Mouse (Mus musculus) lung, embryonic 16.5 days (tissue): ENCODE data around the gene Zzz3. TPM values are rescaled to one million over a fixed set of nuclear protein-coding genes. Genes with fewer than 3 reads are reported as not detected.

Experiments
- ATAC-seq: fragments of 200-750 bp; cut with Nextera tagmentation; 2 replicates; pipeline ENCODE4 v1.8.0; 2017; ENCODE audit warnings: low read depth, mild to moderate bottlenecking, moderate library complexity
- H3K27ac ChIP-seq: fragments of 300-500 bp; sonication (generic); 2 replicates; pipeline ENCODE4 v1.5.1; 2014; ENCODE audit warnings: mild to moderate bottlenecking, control low read depth, low read length
- H3K27me3 ChIP-seq: fragments of 300-500 bp; sonication (generic); 2 replicates; pipeline ENCODE4 v1.6.1; 2014; ENCODE audit warnings: low read depth, low read length, mixed read lengths; ENCODE audit not compliant: control insufficient read depth, insufficient read depth
- H3K36me3 ChIP-seq: fragments of 300-500 bp; sonication (generic); 2 replicates; pipeline ENCODE4 v1.6.1; 2014; ENCODE audit warnings: low read length; ENCODE audit not compliant: control insufficient read depth, insufficient read depth
- H3K4me1 ChIP-seq: fragments of 300-500 bp; sonication (generic); replicated peaks from 2 replicates; pipeline ENCODE4 v1.6.1; 2014; ENCODE audit warnings: low read length, mixed read lengths; ENCODE audit not compliant: control insufficient read depth, insufficient read depth
- H3K4me2 ChIP-seq: fragments of 300-500 bp; sonication (generic); 2 replicates; pipeline ENCODE4 v1.6.1; 2014; ENCODE audit warnings: low read depth, low read length, control low read depth
- H3K4me3 ChIP-seq: fragments of 300-500 bp; sonication (generic); 2 replicates; pipeline ENCODE4 v1.5.1; 2014; ENCODE audit warnings: mild to moderate bottlenecking, low read length, control low read depth
- H3K9ac ChIP-seq: fragments of 300-500 bp; sonication (generic); 2 replicates; pipeline ENCODE4 v1.6.1; 2014; ENCODE audit warnings: low read length, control low read depth
- H3K9me3 ChIP-seq: fragments of 300-500 bp; sonication (generic); 2 replicates; pipeline ENCODE4 v1.6.1; 2016; ENCODE audit warnings: low read length; ENCODE audit not compliant: control insufficient read depth
- WGBS: fragments of 180-500 bp; shearing (Covaris S2); extraction: QIAGEN DNeasy Blood & Tissue Kit; methylation state at CpG from one replicate; pipeline ENCODE4 v1.1.7; 2014; 5-methylcytosine and 5-hydroxymethylcytosine counted together
- polyA plus RNA-seq: library from polyadenylated mRNA; unstranded; fragments of >200 nt; fragmentation: Nextera tagmentation; extraction: Ambion mirVana; gene quantifications from 2 replicates; pipeline ENCODE4 v1.2.1, GENCODE M21; 2015

Gene Zzz3
- polyA plus RNA-seq, 1 experiment from 2014 or later, result 42.3 TPM

DNA sequence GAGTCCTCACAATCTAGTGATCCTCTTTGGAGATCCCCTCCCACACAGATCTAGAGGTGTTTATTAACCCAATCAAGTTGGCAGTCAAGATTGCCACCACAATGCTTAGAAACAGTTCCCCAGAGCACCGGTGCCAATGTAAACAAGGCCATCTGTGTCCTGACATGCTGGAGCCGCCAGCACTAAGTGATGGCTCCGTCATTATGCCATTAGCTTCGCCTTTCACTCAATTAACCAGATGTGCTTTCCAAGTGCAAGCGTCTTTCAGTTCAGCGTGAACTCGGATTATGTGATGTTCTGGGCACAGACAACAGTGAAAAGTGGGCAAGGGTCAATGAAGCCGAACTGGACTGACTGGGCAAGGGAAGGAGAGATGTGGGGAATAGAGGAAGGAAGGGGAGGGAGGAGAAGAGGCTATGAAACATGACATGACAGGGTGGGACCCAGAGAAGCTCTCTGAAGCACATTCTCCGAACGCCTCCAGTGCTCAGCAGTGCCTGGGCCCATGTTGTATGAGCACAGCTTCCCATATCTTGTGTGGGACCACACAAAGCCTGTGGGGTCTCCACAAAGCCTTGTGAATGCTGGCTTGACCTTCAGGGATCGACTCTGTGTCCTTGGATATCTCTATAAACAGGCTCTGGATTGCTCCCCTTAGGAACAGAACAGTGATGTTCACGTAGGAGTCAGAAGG, 99.5 kb downstream of the Zzz3 start:
- Histone ChIP-seq H3K9me3 (no peaks in the 10 kb centered on the region), H3K4me2 (no peak overlapping the region), H3K27me3 (no peaks in the 10 kb centered on the region), H3K9ac (no peak overlapping the region), H3K27ac (no peak overlapping the region), H3K4me3 (no peak overlapping the region), H3K4me1 (peaks cover 5% of the 10 kb centered on the region), H3K36me3 (no peaks in the 10 kb centered on the region)
- ATAC-seq, result no peak
- 42% methylated on average over 12 of the region's 12 CpGs for WGBS

DNA sequence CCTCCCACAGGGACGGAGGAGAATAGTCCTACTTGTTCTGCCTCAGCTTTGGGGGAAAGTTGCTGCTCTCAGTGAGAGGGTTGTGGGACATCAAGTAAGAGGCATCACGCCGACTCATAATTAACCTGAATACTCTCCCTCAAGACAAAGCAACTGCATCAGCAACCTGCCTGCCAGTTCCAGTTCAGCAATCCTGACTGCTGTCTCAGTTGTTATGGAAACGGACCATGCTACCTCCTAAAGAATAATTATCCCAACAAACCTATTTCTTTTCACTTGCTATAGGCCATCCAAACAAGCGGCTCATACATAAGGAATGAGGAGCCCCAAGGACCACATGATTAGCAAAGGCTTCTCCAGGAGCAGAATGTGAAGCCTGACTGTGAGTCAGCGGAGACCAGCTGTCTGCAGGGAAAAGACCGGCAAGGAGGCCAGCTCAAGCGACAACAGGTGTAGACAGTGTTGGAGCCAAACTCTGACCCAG, 100.2 kb downstream of the Zzz3 start:
- no peak for ATAC-seq
- no peak overlapping the region for H3K4me3 ChIP-seq
- WGBS, result 80% methylated on average over 8 of the region's 8 CpGs
- no peaks in the 10 kb centered on the region for H3K9me3 ChIP-seq
- H3K27ac ChIP-seq, result no peak overlapping the region
- no peak overlapping the region for H3K9ac ChIP-seq
- peaks cover 5% of the 10 kb centered on the region for H3K4me1 ChIP-seq
- no peak overlapping the region for H3K4me2 ChIP-seq
- no peaks in the 10 kb centered on the region for H3K27me3 ChIP-seq
- H3K36me3 ChIP-seq, result no peaks in the 10 kb centered on the region

DNA sequence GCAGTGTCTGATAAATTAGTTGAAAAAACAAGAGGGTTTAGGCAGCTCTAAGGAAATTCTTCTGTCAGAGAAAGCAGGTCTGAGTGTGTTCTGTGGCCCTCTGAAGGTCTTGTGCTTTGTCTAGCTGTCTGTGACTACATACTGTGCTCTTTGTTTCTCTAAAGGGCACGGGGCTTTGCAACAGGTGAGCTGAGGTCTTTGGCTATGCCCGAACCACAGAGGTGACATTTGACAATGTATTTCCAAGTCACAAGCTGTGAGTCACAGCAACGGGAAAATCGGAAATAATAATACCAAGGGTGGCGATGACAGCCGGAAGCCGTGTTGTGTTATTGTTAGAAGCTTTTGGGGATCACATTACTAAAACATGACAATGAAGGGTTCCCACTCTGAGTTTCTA, 101.8 kb downstream of the Zzz3 start:
- H3K36me3 ChIP-seq, result no peaks in the 10 kb centered on the region
- no peak overlapping the region for H3K4me3 ChIP-seq
- H3K27me3 ChIP-seq, result no peaks in the 10 kb centered on the region
- 42% methylated on average over 7 of the region's 7 CpGs for WGBS
- H3K9ac ChIP-seq, result no peak overlapping the region
- H3K4me2 ChIP-seq, result no peak overlapping the region
- no peak overlapping the region for H3K27ac ChIP-seq
- H3K9me3 ChIP-seq, result no peaks in the 10 kb centered on the region
- peaks cover 5% of the 10 kb centered on the region for H3K4me1 ChIP-seq
- ATAC-seq, result no peak

DNA sequence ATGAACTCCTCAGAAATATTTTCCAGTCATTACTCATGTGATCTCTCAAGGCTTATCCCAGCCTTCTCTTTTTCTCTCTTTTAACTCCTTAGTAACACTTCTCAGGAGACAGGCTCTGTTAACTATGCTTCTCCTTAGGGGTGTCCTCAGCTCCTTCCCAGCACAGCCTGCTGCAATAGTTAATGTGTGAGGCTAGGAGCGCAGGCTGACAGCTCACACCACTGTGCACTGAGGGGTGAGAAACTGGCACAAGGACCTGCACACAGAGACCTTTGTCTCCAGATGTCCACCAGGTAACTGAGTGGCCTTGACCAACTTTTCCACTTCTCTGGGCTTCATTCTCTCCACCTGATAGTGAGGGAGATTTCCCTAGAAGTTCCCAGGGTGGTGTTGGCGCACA, 102.6 kb downstream of the Zzz3 start:
- WGBS, result 78% methylated on average over 2 of the region's 2 CpGs
- Histone ChIP-seq H3K9me3 (no peaks in the 10 kb centered on the region), H3K4me1 (peaks cover 5% of the 10 kb centered on the region), H3K4me3 (no peak overlapping the region), H3K36me3 (no peaks in the 10 kb centered on the region), H3K9ac (no peak overlapping the region), H3K27ac (no peak overlapping the region), H3K27me3 (no peaks in the 10 kb centered on the region), H3K4me2 (no peak overlapping the region)
- no peak for ATAC-seq

DNA sequence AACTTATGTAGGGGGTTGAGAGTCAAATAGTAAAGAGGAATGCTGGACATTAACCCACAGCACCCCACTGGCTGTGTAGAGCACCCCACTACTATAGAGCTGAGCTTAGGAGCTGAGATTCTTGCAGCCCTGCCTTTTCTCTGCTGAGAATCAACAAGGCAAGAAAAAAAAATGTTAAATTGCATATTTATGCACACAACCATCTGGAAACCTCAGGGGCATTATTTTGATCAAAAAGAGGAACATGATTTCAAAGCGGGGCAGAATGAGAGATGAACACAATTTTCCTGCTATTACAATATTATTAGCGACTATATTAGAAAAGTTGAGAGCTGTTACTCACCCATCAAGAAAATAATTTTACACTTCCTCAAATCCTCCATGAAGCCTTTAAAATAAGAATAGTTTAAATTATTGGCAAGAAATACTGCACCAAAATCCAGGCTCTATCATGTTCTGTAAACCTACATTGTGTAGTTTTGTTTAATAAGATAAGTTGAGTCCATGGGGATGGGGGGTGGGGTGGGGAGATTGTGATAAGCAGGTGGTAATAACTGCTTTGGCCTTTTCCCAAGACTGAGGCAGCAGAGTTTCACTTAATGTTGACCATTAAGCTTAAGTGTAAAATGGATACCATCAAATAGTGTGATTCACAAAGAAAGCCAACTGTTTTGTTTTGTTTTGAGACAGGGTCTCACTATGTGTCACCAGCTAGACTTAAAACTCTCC, 103.9 kb downstream of the Zzz3 start:
- H3K27me3 ChIP-seq, result no peaks in the 10 kb centered on the region
- no peak for ATAC-seq
- no peaks in the 10 kb centered on the region for H3K36me3 ChIP-seq
- no peak overlapping the region for H3K27ac ChIP-seq
- H3K9me3 ChIP-seq, result no peaks in the 10 kb centered on the region
- no peak overlapping the region for H3K4me2 ChIP-seq
- no peak overlapping the region for H3K4me3 ChIP-seq
- no peak overlapping the region for H3K9ac ChIP-seq
- WGBS, result 76% methylated on average over 2 of the region's 2 CpGs
- peaks cover 5% of the 10 kb centered on the region for H3K4me1 ChIP-seq

DNA sequence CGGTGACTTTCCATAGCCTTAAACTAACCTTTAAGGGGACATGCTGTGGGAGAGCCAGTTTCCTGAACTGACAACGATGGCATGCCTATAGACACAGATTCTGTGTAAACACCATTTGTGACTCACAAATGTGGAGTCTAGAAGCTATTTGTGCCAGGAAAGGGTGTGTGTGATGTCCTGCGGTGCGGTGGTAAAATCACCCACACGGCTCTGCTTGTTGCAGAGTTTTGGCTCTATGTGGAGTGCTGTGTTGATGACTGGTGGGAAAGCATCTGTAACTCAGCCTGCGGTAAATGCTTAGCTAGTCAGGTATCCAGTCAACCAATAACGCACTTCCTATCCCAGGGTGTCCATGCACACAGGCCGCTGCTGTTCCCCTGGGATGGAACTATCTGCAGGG, 112.6 kb downstream of the Zzz3 start:
- H3K4me1 ChIP-seq, result no peaks in the 10 kb centered on the region
- H3K4me3 ChIP-seq, result no peak overlapping the region
- no peaks in the 10 kb centered on the region for H3K27me3 ChIP-seq
- no peak overlapping the region for H3K9ac ChIP-seq
- 71% methylated on average over 8 of the region's 8 CpGs for WGBS
- ATAC-seq, result no peak
- H3K36me3 ChIP-seq, result no peaks in the 10 kb centered on the region
- H3K4me2 ChIP-seq, result no peak overlapping the region
- no peaks in the 10 kb centered on the region for H3K9me3 ChIP-seq
- no peak overlapping the region for H3K27ac ChIP-seq

DNA sequence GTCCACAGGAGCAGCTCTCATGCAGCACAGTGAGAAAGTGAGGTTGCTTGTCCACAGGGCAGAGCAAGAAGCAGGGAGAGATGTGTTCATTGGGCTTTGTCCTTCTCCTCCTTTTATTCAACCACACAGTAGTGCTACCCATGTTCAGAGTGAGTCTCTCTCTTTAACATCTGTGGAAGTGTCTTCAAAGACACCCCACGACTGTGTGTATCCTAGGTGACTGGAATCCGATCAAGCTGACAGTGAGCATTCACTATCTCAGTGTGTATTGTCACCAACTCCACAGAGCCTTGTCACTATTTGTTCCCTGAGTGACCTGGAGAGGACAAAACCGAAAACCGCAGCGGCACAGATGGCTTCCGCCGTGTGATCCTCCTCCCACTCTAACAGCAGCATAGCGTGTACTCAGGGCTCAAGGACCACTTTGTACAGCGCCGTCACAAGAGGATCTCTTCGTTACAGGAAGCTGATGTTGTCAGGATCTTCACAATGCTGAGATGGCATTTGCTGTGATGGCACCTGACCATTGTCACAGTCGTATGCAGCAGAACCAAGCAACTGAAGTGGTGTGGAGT, 113.2 kb downstream of the Zzz3 start:
- Histone ChIP-seq H3K27ac (no peak overlapping the region), H3K4me2 (no peak overlapping the region), H3K9ac (no peak overlapping the region), H3K9me3 (no peaks in the 10 kb centered on the region), H3K36me3 (no peaks in the 10 kb centered on the region), H3K4me1 (no peaks in the 10 kb centered on the region), H3K4me3 (no peak overlapping the region), H3K27me3 (no peaks in the 10 kb centered on the region)
- no peak for ATAC-seq
- 63% methylated on average over 12 of the region's 12 CpGs for WGBS

DNA sequence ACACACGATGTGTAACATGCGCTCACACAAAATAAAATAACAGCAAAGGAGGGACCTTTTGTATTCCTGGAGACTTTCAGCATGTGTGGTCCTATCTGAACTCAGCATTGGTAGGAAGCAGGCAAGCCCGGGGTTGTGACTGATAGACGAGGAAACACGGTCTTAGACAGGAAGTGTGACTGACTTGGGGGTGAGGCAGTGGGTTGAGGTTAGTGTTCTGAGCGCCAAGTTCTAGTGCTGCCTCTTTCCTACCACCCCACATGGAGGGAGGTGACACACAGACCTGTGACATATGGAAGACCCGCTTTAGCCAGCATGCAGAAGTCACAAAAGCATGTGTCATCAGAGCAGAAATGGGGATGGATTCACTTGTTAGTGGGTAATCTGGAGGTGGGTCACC, 114.0 kb downstream of the Zzz3 start:
- no peaks in the 10 kb centered on the region for H3K4me1 ChIP-seq
- H3K9me3 ChIP-seq, result no peaks in the 10 kb centered on the region
- WGBS, result 75% methylated on average over 7 of the region's 7 CpGs
- no peak overlapping the region for H3K9ac ChIP-seq
- ATAC-seq, result no peak
- H3K27ac ChIP-seq, result no peak overlapping the region
- H3K36me3 ChIP-seq, result no peaks in the 10 kb centered on the region
- H3K4me3 ChIP-seq, result no peak overlapping the region
- no peak overlapping the region for H3K4me2 ChIP-seq
- H3K27me3 ChIP-seq, result no peaks in the 10 kb centered on the region
